Mouse (Mus musculus) G1E (cell line): ENCODE measurements around the gene Cnot4.

Source experiments
- CTCF ChIP-seq: IDR thresholded peaks from 2 replicates; pipeline ENCODE4 v1.5.1; 2012; ENCODE audit warnings: low read depth, low read length, inconsistent platforms, mixed read lengths
- GATA1 ChIP-seq: IDR thresholded peaks from 2 replicates; pipeline ENCODE4 v1.6.1; 2012; ENCODE audit warnings: borderline replicate concordance, low read length, inconsistent platforms, mixed read lengths
- TAL1 ChIP-seq: conservative IDR thresholded peaks from 2 replicates; pipeline ENCODE4 v1.6.1; 2012; ENCODE audit warnings: low read depth, low read length, inconsistent platforms, mixed read lengths

DNA sequence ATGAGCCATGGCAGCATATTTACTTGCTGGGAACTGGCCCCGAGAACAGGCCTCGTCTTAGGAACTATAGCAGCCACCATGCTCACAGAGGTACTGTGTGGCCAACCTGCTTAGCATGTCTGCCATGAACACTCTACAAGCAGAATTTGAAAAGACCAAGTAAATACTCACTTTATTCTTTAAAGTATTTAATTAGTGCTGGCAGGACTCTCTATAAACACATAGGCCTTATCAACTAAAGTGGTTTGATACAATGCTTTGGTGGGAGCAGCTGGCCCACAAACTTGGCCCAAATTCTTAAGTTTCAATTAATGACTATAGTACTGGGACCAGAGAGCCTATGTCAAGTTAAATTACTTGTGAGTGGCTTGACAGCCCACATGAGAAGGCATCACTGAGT is 105.5 kb downstream of the Cnot4 start:
- TF ChIP-seq CTCF (no peak), GATA1 (no peak), TAL1 (no peak)
